Mouse (Mus musculus) G1E (cell line): Measurements from ENCODE around the gene Ift46. TPM values are rescaled to one million over a fixed set of nuclear protein-coding genes. Genes with fewer than 3 reads are reported as not detected.

Experiments
- ATAC-seq: 2 replicates; pipeline ENCODE4 v1.8.0; 2016; ENCODE audit warnings: mild to moderate bottlenecking; ENCODE audit not compliant: insufficient number of reproducible peaks, poor library complexity, low FRiP score, severe bottlenecking; ENCODE audit errors: extremely low read depth
- DNase-seq: peaks from one replicate; pipeline ENCODE4 v3.0.0; 2012; ENCODE audit warnings: low spot score
- H3K27me3 ChIP-seq: 2 replicates; pipeline ENCODE4 v1.6.1; 2012; ENCODE audit warnings: mild to moderate bottlenecking, low read length, inconsistent platforms; ENCODE audit not compliant: insufficient read depth
- H3K36me3 ChIP-seq: replicated peaks from 2 replicates; pipeline ENCODE3; 2012; ENCODE audit warnings: mild to moderate bottlenecking, inconsistent platforms
- H3K4me1 ChIP-seq: 2 replicates; pipeline ENCODE4 v1.6.1; 2012; ENCODE audit warnings: low read depth, low read length, inconsistent platforms, mixed read lengths; ENCODE audit not compliant: insufficient read depth
- H3K4me3 ChIP-seq: 2 replicates; pipeline ENCODE4 v1.5.1; 2012; ENCODE audit warnings: low read depth, mild to moderate bottlenecking, inconsistent platforms, low read length, moderate library complexity, mixed read lengths
- H3K9me3 ChIP-seq: replicated peaks from 2 replicates; pipeline ENCODE4 v1.6.1; 2012; ENCODE audit warnings: inconsistent platforms
- CTCF ChIP-seq: IDR thresholded peaks from 2 replicates; pipeline ENCODE4 v1.5.1; 2012; ENCODE audit warnings: low read depth, low read length, inconsistent platforms, mixed read lengths
- GATA1 ChIP-seq: IDR thresholded peaks from 2 replicates; pipeline ENCODE4 v1.6.1; 2012; ENCODE audit warnings: borderline replicate concordance, low read length, inconsistent platforms, mixed read lengths
- GATA2 ChIP-seq: IDR thresholded peaks from 2 replicates; pipeline ENCODE4 v1.6.1; 2012; ENCODE audit warnings: low read depth, low read length, inconsistent platforms, borderline replicate concordance
- POLR2AphosphoS5 ChIP-seq: IDR thresholded peaks from 2 replicates; pipeline ENCODE4 v1.6.1; 2012; ENCODE audit warnings: low read depth, low read length, inconsistent platforms; ENCODE audit not compliant: insufficient replicate concordance
- TAL1 ChIP-seq: conservative IDR thresholded peaks from 2 replicates; pipeline ENCODE4 v1.6.1; 2012; ENCODE audit warnings: low read depth, low read length, inconsistent platforms, mixed read lengths
- polyA plus RNA-seq: library from polyadenylated mRNA; stranded (reverse); fragments of >175 nt; gene quantifications from 2 replicates; pipeline ENCODE4 v1.2.3, GENCODE M21; 2012
- total RNA-seq, 2 experiments: library from RNA; stranded (forward) in 1 of 2; stranded (reverse) in 1 of 2; fragments of 200-1000 nt in 1 of 2; fragments of >200 nt in 1 of 2; fragmentation: Nextera tagmentation in 1 of 2; gene quantifications; 2 replicates each; pipeline ENCODE4 v1.2.3; 2014 to 2017

Ift46 gene
- total and polyA plus RNA-seq, 3 experiments: 1.8 to 78.2 (median 32.5) TPM

- DNase-seq: no peak
- ATAC-seq: no peak
- Histone ChIP-seq H3K4me3 (no peak within 1 kb of the TSS), H3K36me3 (peaks cover 39% of the 10 kb centered on the region), H3K9me3 (no peaks in the 10 kb centered on the region), H3K27me3 (peaks cover 28% of the 10 kb centered on the region), H3K4me1 (peaks cover 26% of the 10 kb centered on the region)
- TF ChIP-seq CTCF (no peak), GATA2 (no peak), GATA1 (no peak), TAL1 (no peak), POLR2AphosphoS5 (no peak)
Measured at GRCm38 (mm10) chr9:44802808-44803450, 35.2 kb downstream of the Ift46 start, which contains the start of gene Ttc36. TSS of gene Ttc36 (minus strand) at chr9:44803072.

GRCm38 (mm10) chr9:44804678-44805077, 37.0 kb downstream of the Ift46 start:
- Histone ChIP-seq H3K4me1 (peaks cover 9% of the 10 kb centered on the region), H3K9me3 (no peaks in the 10 kb centered on the region), H3K36me3 (peaks cover 56% of the 10 kb centered on the region), H3K4me3 (no peak overlapping the region), H3K27me3 (peaks cover 14% of the 10 kb centered on the region)
- no peak for ATAC-seq
- no peak for DNase-seq
- TF ChIP-seq TAL1 (no peak), GATA2 (no peak), POLR2AphosphoS5 (no peak), CTCF (no peak), GATA1 (no peak)

GRCm38 (mm10) chr9:44805536-44805935, 37.8 kb downstream of the Ift46 start:
- no peak for TF ChIP-seq GATA1
- TF ChIP-seq TAL1: no peak
- Histone ChIP-seq H3K27me3 (peaks cover 6% of the 10 kb centered on the region), H3K9me3 (no peaks in the 10 kb centered on the region), H3K36me3 (peaks cover 65% of the 10 kb centered on the region), H3K4me3 (no peak overlapping the region), H3K4me1 (peaks cover 5% of the 10 kb centered on the region)
- DNase-seq (no peak), ATAC-seq (no peak)

- TF ChIP-seq CTCF (no peak), POLR2AphosphoS5 (no peak), GATA2 (no peak), GATA1 (no peak), TAL1 (no peak)
- Histone ChIP-seq H3K4me3 (no peak overlapping the region), H3K27me3 (no peaks in the 10 kb centered on the region), H3K36me3 (peaks cover 79% of the 10 kb centered on the region), H3K4me1 (no peaks in the 10 kb centered on the region), H3K9me3 (no peaks in the 10 kb centered on the region)
- DNase-seq: no peak
- no peak for ATAC-seq
Measured at GRCm38 (mm10) chr9:44807141-44807540, 39.4 kb downstream of the Ift46 start.

- ATAC-seq (no peak), DNase-seq (no peak)
- no peak overlapping the region for H3K4me3 ChIP-seq
- no peaks in the 10 kb centered on the region for H3K9me3 ChIP-seq
- peaks cover 82% of the 10 kb centered on the region for H3K36me3 ChIP-seq
- no peaks in the 10 kb centered on the region for H3K4me1 ChIP-seq
- TF ChIP-seq POLR2AphosphoS5 (no peak), TAL1 (no peak), GATA2 (no peak), CTCF (no peak), GATA1 (no peak)
- no peaks in the 10 kb centered on the region for H3K27me3 ChIP-seq
Measured at GRCm38 (mm10) chr9:44807778-44808177, 40.1 kb downstream of the Ift46 start.

- H3K4me1 ChIP-seq: no peaks in the 10 kb centered on the region
- no peaks in the 10 kb centered on the region for H3K27me3 ChIP-seq
- H3K36me3 ChIP-seq: peaks cover 96% of the 10 kb centered on the region
- H3K4me3 ChIP-seq: no peak overlapping the region
- ATAC-seq: no peak
- no peaks in the 10 kb centered on the region for H3K9me3 ChIP-seq
- DNase-seq: no peak
- no peak for TF ChIP-seq GATA1
- no peak for TF ChIP-seq POLR2AphosphoS5
- no peak for TF ChIP-seq CTCF
- TF ChIP-seq GATA2: no peak
- no peak for TF ChIP-seq TAL1
Measured at GRCm38 (mm10) chr9:44810316-44810715, 42.6 kb downstream of the Ift46 start.
